Mouse (Mus musculus): ENCODE results near the gene Gdf3. TPM values are rescaled to one million over a fixed set of nuclear protein-coding genes. Genes with fewer than 3 reads are reported as not detected.

Gdf3 gene
- polyA plus RNA-seq, 1 experiment from 2014 or later = not detected

DNA sequence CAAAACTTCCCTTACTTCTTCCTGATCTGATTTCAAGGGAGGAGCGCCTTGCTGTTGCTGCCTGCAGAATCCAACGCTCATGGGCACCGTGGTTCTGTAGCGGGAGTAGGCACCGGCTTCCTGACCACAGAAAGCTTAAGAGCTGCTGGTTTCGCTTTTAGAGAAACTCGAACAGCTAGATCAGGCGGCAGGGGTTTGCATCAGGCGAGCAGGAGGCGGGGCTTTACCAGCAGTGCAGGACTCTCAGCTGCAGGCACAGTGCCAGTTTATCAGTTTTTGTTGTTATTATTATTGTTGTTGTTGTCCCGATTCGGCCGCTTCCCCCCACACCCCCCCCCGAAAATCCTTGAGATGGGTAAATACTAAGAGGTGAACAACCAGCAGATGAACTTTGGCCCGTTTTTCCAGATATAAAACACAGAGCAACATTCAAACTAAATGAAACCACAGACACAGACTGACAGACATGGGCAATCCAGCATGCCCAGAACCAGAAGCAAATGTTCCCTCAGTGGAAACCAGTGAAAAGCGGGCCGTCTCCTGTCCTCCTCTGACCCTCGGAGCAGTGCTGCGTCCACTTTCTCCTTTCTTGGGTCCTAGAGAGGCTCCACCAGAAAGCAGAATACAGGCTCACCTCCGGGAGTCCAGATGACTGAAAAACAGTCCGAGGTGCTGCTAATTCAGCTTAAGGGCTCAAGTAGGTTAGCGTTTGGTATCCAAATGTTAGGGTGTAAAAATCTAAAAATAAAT is 7.5 kb downstream of the Gdf3 start, which contains the start of gene Apobec1:
Gene Apobec1, minus strand, starts transcription at position 203 of the 750 bp plus-strand sequence.
- H3K4me1 ChIP-seq (replicated peaks; ENCODE audit: control insufficient read depth, insufficient read depth) = no peaks in the 10 kb centered on the region
- WGBS = 1% methylated on average over 22 of the region's 22 CpGs
- H3K4me2 ChIP-seq (replicated peaks; ENCODE audit: low read depth) = peak within 1 kb of the TSS; percentile 58
- ATAC-seq (ENCODE audit: low FRiP score, low TSS enrichment) = peak; percentile 88
- TF ChIP-seq CTCF (IDR thresholded peaks at IDR 0.05; ENCODE audit: low read depth) (no peak), EP300 (optimal IDR thresholded peaks at IDR 0.05) (no peak)
- no peaks in the 10 kb centered on the region for H3K9me3 ChIP-seq (ENCODE audit: control insufficient read depth, low read length)
- no peaks in the 10 kb centered on the region for H3K27me3 ChIP-seq (ENCODE audit: control insufficient read depth, insufficient read depth, low read length)
- peak; percentile 79 for DNase-seq (ENCODE audit: low spot score)
- H3K36me3 ChIP-seq (ENCODE audit: control insufficient read depth, insufficient read depth, low read length) = no peaks in the 10 kb centered on the region
- peak within 1 kb of the TSS; percentile 61 for H3K9ac ChIP-seq (ENCODE audit: low read length)
- H3K4me3 ChIP-seq (ENCODE audit: low read depth, low read length) = peak within 1 kb of the TSS; percentile 55
- H3K27ac ChIP-seq (replicated peaks) = peak within 1 kb of the TSS; percentile 88

DNA sequence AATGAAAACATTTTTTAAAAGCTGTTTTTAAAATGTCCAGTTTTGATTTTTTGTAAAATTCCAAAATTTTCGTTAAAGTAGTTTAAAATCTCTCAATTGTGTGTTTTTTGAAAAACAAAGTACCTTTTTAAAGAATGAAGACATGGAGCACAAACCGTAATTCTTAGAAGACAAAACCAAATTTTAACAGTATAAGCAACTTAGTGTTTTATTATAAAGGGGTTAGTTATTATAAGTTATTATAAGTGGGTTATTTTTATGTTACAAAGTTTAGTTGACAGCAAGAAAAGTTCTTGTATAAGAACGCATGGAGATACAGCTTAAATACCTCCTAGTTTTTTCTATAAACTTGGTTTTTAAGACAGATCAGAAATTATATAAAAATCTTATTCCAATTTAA is 8.3 kb downstream of the Gdf3 start:
- no peaks in the 10 kb centered on the region for H3K36me3 ChIP-seq (ENCODE audit: control insufficient read depth, insufficient read depth, low read length)
- H3K27me3 ChIP-seq (ENCODE audit: control insufficient read depth, insufficient read depth, low read length) = no peaks in the 10 kb centered on the region
- DNase-seq (ENCODE audit: low spot score) = no peak
- TF ChIP-seq EP300 (optimal IDR thresholded peaks at IDR 0.05) = no peak
- TF ChIP-seq CTCF (IDR thresholded peaks at IDR 0.05; ENCODE audit: low read depth) = no peak
- H3K9me3 ChIP-seq (ENCODE audit: control insufficient read depth, low read length) = no peaks in the 10 kb centered on the region
- peak overlapping the region; percentile 55 for H3K4me3 ChIP-seq (ENCODE audit: low read depth, low read length)
- no peak for ATAC-seq (ENCODE audit: low FRiP score, low TSS enrichment)
- H3K27ac ChIP-seq (replicated peaks) = no peak overlapping the region
- H3K4me1 ChIP-seq (replicated peaks; ENCODE audit: control insufficient read depth, insufficient read depth) = no peaks in the 10 kb centered on the region
- H3K4me2 ChIP-seq (replicated peaks; ENCODE audit: low read depth) = peak overlapping the region; percentile 58
- H3K9ac ChIP-seq (ENCODE audit: low read length) = no peak overlapping the region
- WGBS = 77% methylated on average over 3 of the region's 3 CpGs

- ATAC-seq (ENCODE audit: low FRiP score, low TSS enrichment) = no peak
- no peak for DNase-seq (ENCODE audit: low spot score)
- TF ChIP-seq CTCF (IDR thresholded peaks at IDR 0.05; ENCODE audit: low read depth) (no peak), EP300 (optimal IDR thresholded peaks at IDR 0.05) (no peak)
- WGBS = 86% methylated on average over 4 of the region's 4 CpGs
- H3K9me3 ChIP-seq (ENCODE audit: control insufficient read depth, low read length) = no peaks in the 10 kb centered on the region
- no peak overlapping the region for H3K9ac ChIP-seq (ENCODE audit: low read length)
- no peaks in the 10 kb centered on the region for H3K4me1 ChIP-seq (replicated peaks; ENCODE audit: control insufficient read depth, insufficient read depth)
- no peak overlapping the region for H3K4me2 ChIP-seq (replicated peaks; ENCODE audit: low read depth)
- H3K4me3 ChIP-seq (ENCODE audit: low read depth, low read length) = no peak overlapping the region
- no peaks in the 10 kb centered on the region for H3K27me3 ChIP-seq (ENCODE audit: control insufficient read depth, insufficient read depth, low read length)
- H3K36me3 ChIP-seq (ENCODE audit: control insufficient read depth, insufficient read depth, low read length) = no peaks in the 10 kb centered on the region
- H3K27ac ChIP-seq (replicated peaks) = no peak overlapping the region
Measured at GRCm38 (mm10) chr6:122601031-122601430, 8.9 kb downstream of the Gdf3 start.

DNA sequence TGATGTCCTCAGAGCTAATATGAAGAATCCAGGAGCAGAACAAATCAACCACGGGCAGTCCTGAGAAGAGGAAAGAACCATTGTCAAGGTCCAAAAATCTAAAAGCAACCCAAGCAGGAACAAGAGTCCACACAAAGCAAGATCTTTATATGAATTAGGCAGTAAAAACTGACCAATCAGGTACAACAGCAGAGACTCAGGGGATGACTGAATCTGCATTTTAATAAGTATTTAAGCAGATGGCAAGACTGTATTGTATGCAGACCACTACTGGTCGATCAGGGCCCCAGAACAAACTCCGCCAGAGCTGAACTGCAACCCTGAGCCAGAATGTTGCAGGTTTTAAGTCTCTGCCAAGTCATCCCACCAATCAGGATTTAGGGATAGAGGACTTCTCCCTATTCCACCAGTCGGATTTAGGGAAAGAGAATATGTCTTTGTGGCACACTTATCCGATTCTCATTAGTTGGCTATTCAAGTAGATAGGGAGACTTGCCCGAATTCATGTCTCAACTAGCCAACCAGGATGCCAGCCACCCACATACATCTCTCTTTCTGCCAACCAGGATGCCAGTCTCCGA is 9.7 kb downstream of the Gdf3 start:
- ATAC-seq (ENCODE audit: low FRiP score, low TSS enrichment) = no peak
- no peak overlapping the region for H3K27ac ChIP-seq (replicated peaks)
- H3K4me3 ChIP-seq (ENCODE audit: low read depth, low read length) = no peak overlapping the region
- WGBS = 78% methylated on average over 7 of the region's 7 CpGs
- no peak overlapping the region for H3K4me2 ChIP-seq (replicated peaks; ENCODE audit: low read depth)
- TF ChIP-seq CTCF (IDR thresholded peaks at IDR 0.05; ENCODE audit: low read depth) (no peak), EP300 (optimal IDR thresholded peaks at IDR 0.05) (no peak)
- no peak overlapping the region for H3K9ac ChIP-seq (ENCODE audit: low read length)
- H3K4me1 ChIP-seq (replicated peaks; ENCODE audit: control insufficient read depth, insufficient read depth) = no peaks in the 10 kb centered on the region
- no peaks in the 10 kb centered on the region for H3K36me3 ChIP-seq (ENCODE audit: control insufficient read depth, insufficient read depth, low read length)
- no peaks in the 10 kb centered on the region for H3K9me3 ChIP-seq (ENCODE audit: control insufficient read depth, low read length)
- H3K27me3 ChIP-seq (ENCODE audit: control insufficient read depth, insufficient read depth, low read length) = no peaks in the 10 kb centered on the region
- no peak for DNase-seq (ENCODE audit: low spot score)

DNA sequence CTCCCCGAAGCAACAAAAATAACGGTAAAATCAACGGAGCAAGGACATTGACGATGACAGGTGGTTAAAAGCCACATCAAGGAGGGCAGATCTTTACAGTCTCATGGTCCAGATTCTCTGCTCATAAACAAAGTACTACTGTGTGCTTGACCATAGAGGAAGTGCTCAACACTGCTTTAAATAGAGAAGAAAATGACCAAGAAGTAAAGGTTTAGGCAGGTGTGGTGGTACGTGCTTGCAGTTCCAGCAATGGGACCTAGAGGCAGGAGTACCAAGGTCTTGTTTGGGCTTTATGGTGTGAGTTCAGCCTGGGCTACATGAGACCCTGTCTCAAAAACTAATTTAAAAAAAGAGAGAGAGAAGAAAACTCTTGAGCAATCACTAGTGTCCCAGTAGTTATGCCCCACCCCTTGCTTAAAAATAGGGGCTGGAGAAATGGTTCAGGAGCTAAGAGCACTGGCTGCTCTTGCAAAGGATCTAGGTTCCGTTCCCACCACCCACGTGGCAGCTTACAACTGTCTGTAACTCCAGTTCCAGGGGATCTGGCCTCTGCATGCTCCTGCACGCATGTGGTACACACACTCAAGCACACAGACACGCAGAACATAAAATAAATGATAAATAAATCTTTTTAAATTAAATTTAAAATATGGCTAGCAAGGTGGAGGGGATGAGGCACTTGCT is 10.7 kb downstream of the Gdf3 start:
- H3K27ac ChIP-seq (replicated peaks) = no peak overlapping the region
- ATAC-seq (ENCODE audit: low FRiP score, low TSS enrichment) (no peak), DNase-seq (ENCODE audit: low spot score) (no peak)
- TF ChIP-seq EP300 (optimal IDR thresholded peaks at IDR 0.05) = no peak
- TF ChIP-seq CTCF (IDR thresholded peaks at IDR 0.05; ENCODE audit: low read depth) = no peak
- H3K4me3 ChIP-seq (ENCODE audit: low read depth, low read length) = no peak overlapping the region
- H3K4me1 ChIP-seq (replicated peaks; ENCODE audit: control insufficient read depth, insufficient read depth) = no peaks in the 10 kb centered on the region
- WGBS = 82% methylated on average over 9 of the region's 9 CpGs
- no peaks in the 10 kb centered on the region for H3K36me3 ChIP-seq (ENCODE audit: control insufficient read depth, insufficient read depth, low read length)
- H3K27me3 ChIP-seq (ENCODE audit: control insufficient read depth, insufficient read depth, low read length) = no peaks in the 10 kb centered on the region
- no peaks in the 10 kb centered on the region for H3K9me3 ChIP-seq (ENCODE audit: control insufficient read depth, low read length)
- no peak overlapping the region for H3K4me2 ChIP-seq (replicated peaks; ENCODE audit: low read depth)
- H3K9ac ChIP-seq (ENCODE audit: low read length) = no peak overlapping the region

- Histone ChIP-seq H3K4me3 (ENCODE audit: low read depth, low read length) (no peak overlapping the region), H3K27ac (replicated peaks) (no peak overlapping the region), H3K4me1 (replicated peaks; ENCODE audit: control insufficient read depth, insufficient read depth) (no peaks in the 10 kb centered on the region), H3K9me3 (ENCODE audit: control insufficient read depth, low read length) (no peaks in the 10 kb centered on the region), H3K27me3 (ENCODE audit: control insufficient read depth, insufficient read depth, low read length) (no peaks in the 10 kb centered on the region), H3K36me3 (ENCODE audit: control insufficient read depth, insufficient read depth, low read length) (no peaks in the 10 kb centered on the region), H3K9ac (ENCODE audit: low read length) (no peak overlapping the region), H3K4me2 (replicated peaks; ENCODE audit: low read depth) (no peak overlapping the region)
- TF ChIP-seq EP300 (optimal IDR thresholded peaks at IDR 0.05) (no peak), CTCF (IDR thresholded peaks at IDR 0.05; ENCODE audit: low read depth) (no peak)
- 57% methylated on average over 6 of the region's 6 CpGs for WGBS
- ATAC-seq (ENCODE audit: low FRiP score, low TSS enrichment) = no peak
- DNase-seq (ENCODE audit: low spot score) = no peak
Measured at GRCm38 (mm10) chr6:122598436-122598835, 11.5 kb downstream of the Gdf3 start.
